Mouse (Mus musculus): ENCODE measurements around the gene Elp6.
"Not testable (repeated sequence)": the region's sequence is repeated elsewhere in the genome, so short reads cannot be mapped to it uniquely, and the experiment has no call there.

The Elp6 gene

GRCm38 (mm10) chr9:110316503-110316902 lies 11.5 kb downstream of the Elp6 start:
- no peak for DNase-seq (ENCODE audit: low spot score)

GRCm38 (mm10) chr9:110320769-110321168 lies 15.8 kb downstream of the Elp6 start:
- DNase-seq (ENCODE audit: low spot score) = no peak

- no peak for DNase-seq (ENCODE audit: low spot score)
Observed at GRCm38 (mm10) chr9:110322972-110323371, 18.0 kb downstream of the Elp6 start.

- no peak for DNase-seq (ENCODE audit: low spot score)
Observed at GRCm38 (mm10) chr9:110324181-110324580, 19.2 kb downstream of the Elp6 start.

GRCm38 (mm10) chr9:110328178-110328577 lies 23.2 kb downstream of the Elp6 start:
- DNase-seq (ENCODE audit: low spot score) = no peak

GRCm38 (mm10) chr9:110328946-110329630 lies 24.1 kb downstream of the Elp6 start:
- no peak for DNase-seq (ENCODE audit: low spot score)

GRCm38 (mm10) chr9:110329655-110330054 lies 24.7 kb downstream of the Elp6 start:
- no peak for DNase-seq (ENCODE audit: low spot score)

GRCm38 (mm10) chr9:110330341-110330740 lies 25.4 kb downstream of the Elp6 start:
- DNase-seq (ENCODE audit: low spot score) = no peak

- DNase-seq (ENCODE audit: low spot score) = not testable (repeated sequence)
Observed at GRCm38 (mm10) chr9:110330913-110331312, 25.9 kb downstream of the Elp6 start.

- peak; percentile 90 for DNase-seq (ENCODE audit: low spot score)
Observed at GRCm38 (mm10) chr9:110333135-110333895, 28.3 kb downstream of the Elp6 start, which contains the start of gene Scap. TSS of gene Scap (plus strand) at chr9:110333288.

- no peak for DNase-seq (ENCODE audit: low spot score)
Observed at GRCm38 (mm10) chr9:110333896-110334259, 28.9 kb downstream of the Elp6 start.

GRCm38 (mm10) chr9:110334849-110335248 lies 29.9 kb downstream of the Elp6 start:
- DNase-seq (ENCODE audit: low spot score) = no peak

- no peak for DNase-seq (ENCODE audit: low spot score)
Observed at GRCm38 (mm10) chr9:110340037-110340750, 35.2 kb downstream of the Elp6 start.

- DNase-seq (ENCODE audit: low spot score) = no peak
Observed at GRCm38 (mm10) chr9:110342008-110342407, 37.0 kb downstream of the Elp6 start.

GRCm38 (mm10) chr9:110343805-110344204 lies 38.8 kb downstream of the Elp6 start:
- DNase-seq (ENCODE audit: low spot score) = no peak

- DNase-seq (ENCODE audit: low spot score) = no peak
Observed at GRCm38 (mm10) chr9:110345057-110345739, 40.2 kb downstream of the Elp6 start.

- DNase-seq (ENCODE audit: low spot score) = no peak
Observed at GRCm38 (mm10) chr9:110348899-110349298, 43.9 kb downstream of the Elp6 start.

- no peak for DNase-seq (ENCODE audit: low spot score)
Observed at GRCm38 (mm10) chr9:110350188-110350587, 45.2 kb downstream of the Elp6 start.

GRCm38 (mm10) chr9:110350612-110351011 lies 45.6 kb downstream of the Elp6 start:
- DNase-seq (ENCODE audit: low spot score) = no peak

GRCm38 (mm10) chr9:110351350-110351749 lies 46.4 kb downstream of the Elp6 start:
- no peak for DNase-seq (ENCODE audit: low spot score)

- DNase-seq (ENCODE audit: low spot score) = no peak
Observed at GRCm38 (mm10) chr9:110351932-110352632, 47.1 kb downstream of the Elp6 start.

GRCm38 (mm10) chr9:110358341-110358740 lies 53.4 kb downstream of the Elp6 start:
- DNase-seq (ENCODE audit: low spot score) = no peak

Data from layer of hippocampus, adult 9-10 months (tissue).